Mouse (Mus musculus) hindbrain, embryonic 15.5 days (tissue): Measurements from ENCODE around the gene Tcam1. TPM values are rescaled to one million over a fixed set of nuclear protein-coding genes. Genes with fewer than 3 reads are reported as not detected.
"Not testable (repeated sequence)": the region's sequence is repeated elsewhere in the genome, so short reads cannot be mapped to it uniquely, and the experiment has no call there.

ENCODE experiments used
- ATAC-seq: fragments of 200-750 bp; cut with Nextera tagmentation; 2 replicates; pipeline ENCODE4 v1.8.0; 2017; ENCODE audit warnings: low read depth, moderate number of reproducible peaks, moderate TSS enrichment; ENCODE audit not compliant: low FRiP score
- H3K27ac ChIP-seq: fragments of 300-500 bp; sonication (generic); replicated peaks from 2 replicates; pipeline ENCODE4 v1.5.1; 2015; ENCODE audit warnings: mild to moderate bottlenecking, inconsistent platforms
- H3K27me3 ChIP-seq: fragments of 300-500 bp; sonication (generic); 2 replicates; pipeline ENCODE4 v1.6.1; 2015; ENCODE audit warnings: control low read depth, inconsistent platforms
- H3K36me3 ChIP-seq: fragments of 300-500 bp; sonication (generic); 2 replicates; pipeline ENCODE4 v1.6.1; 2015; ENCODE audit warnings: control low read depth, inconsistent platforms
- H3K4me1 ChIP-seq: fragments of 300-500 bp; sonication (generic); replicated peaks from 2 replicates; pipeline ENCODE4 v1.6.1; 2015; ENCODE audit warnings: control low read depth, inconsistent platforms
- H3K4me2 ChIP-seq: fragments of 300-500 bp; sonication (generic); 2 replicates; pipeline ENCODE4 v1.6.1; 2015; ENCODE audit warnings: moderate library complexity, mild to moderate bottlenecking, inconsistent platforms
- H3K4me3 ChIP-seq: fragments of 300-500 bp; sonication (generic); 2 replicates; pipeline ENCODE4 v1.5.1; 2015; ENCODE audit warnings: mild to moderate bottlenecking, inconsistent platforms
- H3K9ac ChIP-seq: fragments of 300-500 bp; sonication (generic); 2 replicates; pipeline ENCODE4 v1.6.1; 2015; ENCODE audit warnings: inconsistent platforms
- H3K9me3 ChIP-seq: fragments of 300-500 bp; sonication (generic); 2 replicates; pipeline ENCODE4 v1.6.1; 2016; ENCODE audit warnings: control low read depth, inconsistent platforms
- WGBS: fragments of 180-500 bp; shearing (Covaris S2); methylation state at CpG from one replicate; pipeline ENCODE4 v1.1.7; 2015; 5-methylcytosine and 5-hydroxymethylcytosine counted together
- polyA plus RNA-seq: library from polyadenylated mRNA; unstranded; fragments of >200 nt; fragmentation: Nextera tagmentation; extraction: Ambion mirVana; gene quantifications from 2 replicates; pipeline ENCODE4 v1.2.1, GENCODE M21; 2015

Tcam1 gene
- 0.14 and 0.18 TPM in 2 replicates for polyA plus RNA-seq

- peak within 1 kb of the TSS; percentile 55 for H3K4me2 ChIP-seq
- ATAC-seq: peak; percentile 66
- WGBS: 10% methylated on average over 25 of the region's 25 CpGs
- H3K4me3 ChIP-seq: peak within 1 kb of the TSS; percentile 23
- peaks cover 14% of the 10 kb centered on the region for H3K4me1 ChIP-seq
- no peaks in the 10 kb centered on the region for H3K36me3 ChIP-seq
- H3K27ac ChIP-seq: no peak within 1 kb of the TSS
- H3K9me3 ChIP-seq: no peaks in the 10 kb centered on the region
- H3K9ac ChIP-seq: no peak within 1 kb of the TSS
- no peaks in the 10 kb centered on the region for H3K27me3 ChIP-seq
Observed at GRCm38 (mm10) chr11:106276454-106276853, at the start of gene Tcam1. Gene Tcam1, plus strand, starts transcription at chr11:106276672.

- H3K9ac ChIP-seq, H3K9me3 ChIP-seq, H3K27ac ChIP-seq, H3K27me3 ChIP-seq, H3K4me3 ChIP-seq, H3K4me2 ChIP-seq, ATAC-seq, H3K4me1 ChIP-seq: not testable (repeated sequence)
- 81% methylated on average over 8 of the region's 8 CpGs for WGBS
- H3K36me3 ChIP-seq: peaks cover 65% of the 10 kb centered on the region
Observed at GRCm38 (mm10) chr11:106233978-106234377, 42.5 kb upstream of the Tcam1 start.

- no peak for ATAC-seq
- Histone ChIP-seq H3K4me3 (no peak overlapping the region), H3K36me3 (peaks cover 96% of the 10 kb centered on the region), H3K4me1 (no peaks in the 10 kb centered on the region), H3K4me2 (no peak overlapping the region), H3K9me3 (no peaks in the 10 kb centered on the region), H3K27me3 (no peaks in the 10 kb centered on the region), H3K27ac (no peak overlapping the region), H3K9ac (no peak overlapping the region)
- WGBS: 96% methylated on average over 1 of the region's 1 CpGs
Observed at GRCm38 (mm10) chr11:106246834-106247233, 29.6 kb upstream of the Tcam1 start.

GRCm38 (mm10) chr11:106249326-106249725, 27.1 kb upstream of the Tcam1 start:
- H3K9me3 ChIP-seq: no peaks in the 10 kb centered on the region
- H3K9ac ChIP-seq: no peak overlapping the region
- no peak overlapping the region for H3K4me3 ChIP-seq
- no peak overlapping the region for H3K4me2 ChIP-seq
- no peaks in the 10 kb centered on the region for H3K27me3 ChIP-seq
- peaks cover 93% of the 10 kb centered on the region for H3K36me3 ChIP-seq
- no peak for ATAC-seq
- 0 out of 2 replicates have a peak, but pooled peaks cover under 1% of the 10 kb centered on the region for H3K4me1 ChIP-seq
- no peak overlapping the region for H3K27ac ChIP-seq
- 92% methylated on average over 7 of the region's 7 CpGs for WGBS

GRCm38 (mm10) chr11:106254767-106255166, 21.7 kb upstream of the Tcam1 start:
- H3K36me3 ChIP-seq: peaks cover 53% of the 10 kb centered on the region

GRCm38 (mm10) chr11:106255174-106255573, 21.3 kb upstream of the Tcam1 start:
- peak overlapping the region; percentile 92 for H3K9ac ChIP-seq
- H3K9me3 ChIP-seq: no peaks in the 10 kb centered on the region
- no peak for ATAC-seq
- H3K4me3 ChIP-seq: peak overlapping the region; percentile 94
- peak overlapping the region; percentile 97 for H3K4me2 ChIP-seq
- H3K4me1 ChIP-seq: peaks cover 24% of the 10 kb centered on the region
- 4% methylated on average over 22 of the region's 22 CpGs for WGBS
- peaks cover 49% of the 10 kb centered on the region for H3K36me3 ChIP-seq
- no peaks in the 10 kb centered on the region for H3K27me3 ChIP-seq
- peak overlapping the region; percentile 91; the same call in 1 of the 2 replicates for H3K27ac ChIP-seq

More at GRCm38 (mm10) chr11:106254767-106255166, 21.7 kb upstream of the Tcam1 start:
- no peak for ATAC-seq
- Histone ChIP-seq H3K4me3 (peak overlapping the region; percentile 94), H3K27me3 (no peaks in the 10 kb centered on the region), H3K27ac (no peak overlapping the region), H3K4me2 (peak overlapping the region; percentile 97), H3K4me1 (peaks cover 24% of the 10 kb centered on the region), H3K9me3 (no peaks in the 10 kb centered on the region), H3K9ac (peak overlapping the region; percentile 92; the same call in 1 of the 2 replicates)
- 16% methylated on average over 2 of the region's 2 CpGs for WGBS

- Histone ChIP-seq H3K27me3 (no peaks in the 10 kb centered on the region), H3K27ac (peak within 1 kb of the TSS; percentile 91), H3K9ac (peak within 1 kb of the TSS; percentile 92), H3K9me3 (no peaks in the 10 kb centered on the region), H3K36me3 (peaks cover 46% of the 10 kb centered on the region), H3K4me2 (peak within 1 kb of the TSS; percentile 97), H3K4me1 (peaks cover 24% of the 10 kb centered on the region), H3K4me3 (peak within 1 kb of the TSS; percentile 94)
- ATAC-seq: peak; percentile 96
- under 1% methylated on average over 42 of the region's 42 CpGs for WGBS
Observed at GRCm38 (mm10) chr11:106255685-106256451, 20.6 kb upstream of the Tcam1 start, which contains the start of the genes Ftsj3 and Psmc5. Gene Ftsj3, minus strand, starts transcription at chr11:106256079. Gene Psmc5, plus strand, starts transcription at chr11:106256154.

- Histone ChIP-seq H3K4me2 (peak overlapping the region; percentile 97), H3K36me3 (peaks cover 46% of the 10 kb centered on the region)
Observed at GRCm38 (mm10) chr11:106256775-106257174, 19.7 kb upstream of the Tcam1 start.

GRCm38 (mm10) chr11:106260826-106261450, 15.5 kb upstream of the Tcam1 start:
- Histone ChIP-seq H3K27ac (no peak overlapping the region), H3K36me3 (peaks cover 65% of the 10 kb centered on the region), H3K27me3 (no peaks in the 10 kb centered on the region), H3K4me2 (no peak overlapping the region), H3K4me3 (no peak overlapping the region), H3K4me1 (peaks cover 14% of the 10 kb centered on the region), H3K9ac (no peak overlapping the region), H3K9me3 (no peaks in the 10 kb centered on the region)
- 89% methylated on average over 14 of the region's 14 CpGs for WGBS
- ATAC-seq: no peak

More at GRCm38 (mm10) chr11:106256775-106257174, 19.7 kb upstream of the Tcam1 start:
- no peak overlapping the region; the same call in 1 of the 2 replicates for H3K27ac ChIP-seq
- no peak for ATAC-seq
- WGBS: 70% methylated on average over 5 of the region's 5 CpGs
- H3K4me3 ChIP-seq: peak overlapping the region; percentile 94
- no peaks in the 10 kb centered on the region for H3K27me3 ChIP-seq
- peaks cover 24% of the 10 kb centered on the region for H3K4me1 ChIP-seq
- H3K9me3 ChIP-seq: no peaks in the 10 kb centered on the region
- peak overlapping the region; percentile 92 for H3K9ac ChIP-seq

GRCm38 (mm10) chr11:106263963-106264362, 12.5 kb upstream of the Tcam1 start:
- no peak for ATAC-seq
- no peaks in the 10 kb centered on the region for H3K9me3 ChIP-seq
- no peak overlapping the region for H3K4me2 ChIP-seq
- H3K36me3 ChIP-seq: peaks cover 72% of the 10 kb centered on the region
- no peaks in the 10 kb centered on the region for H3K27me3 ChIP-seq
- H3K4me1 ChIP-seq: peaks cover 19% of the 10 kb centered on the region
- H3K9ac ChIP-seq: no peak overlapping the region
- no peak overlapping the region for H3K27ac ChIP-seq
- 91% methylated on average over 9 of the region's 9 CpGs for whole genome bisulfite sequencing
- no peak overlapping the region for H3K4me3 ChIP-seq

- H3K4me3 ChIP-seq: no peak overlapping the region
- no peak overlapping the region for H3K4me2 ChIP-seq
- no peak overlapping the region for H3K27ac ChIP-seq
- H3K27me3 ChIP-seq: no peaks in the 10 kb centered on the region
- H3K9me3 ChIP-seq: no peaks in the 10 kb centered on the region
- ATAC-seq: no peak
- H3K36me3 ChIP-seq: peaks cover 67% of the 10 kb centered on the region
- WGBS: 92% methylated on average over 15 of the region's 15 CpGs
- H3K9ac ChIP-seq: no peak overlapping the region
- H3K4me1 ChIP-seq: peaks cover 25% of the 10 kb centered on the region
Observed at GRCm38 (mm10) chr11:106264988-106265387, 11.5 kb upstream of the Tcam1 start.

- Histone ChIP-seq H3K36me3 (peaks cover 65% of the 10 kb centered on the region), H3K9ac (no peak overlapping the region), H3K27me3 (no peaks in the 10 kb centered on the region), H3K27ac (no peak overlapping the region), H3K9me3 (no peaks in the 10 kb centered on the region), H3K4me2 (no peak overlapping the region), H3K4me3 (no peak overlapping the region), H3K4me1 (peaks cover 30% of the 10 kb centered on the region)
- ATAC-seq: no peak
- 96% methylated on average over 4 of the region's 4 CpGs for WGBS
Observed at GRCm38 (mm10) chr11:106265570-106265969, 10.9 kb upstream of the Tcam1 start.
